Mouse (Mus musculus) lung, embryonic 16.5 days (tissue): Measurements from ENCODE around the gene Plekha4. TPM values are rescaled to one million over a fixed set of nuclear protein-coding genes. Genes with fewer than 3 reads are reported as not detected.
A peak's percentile ranks its signal among the peaks of the same experiment; 100 is the strongest.
"Not testable (repeated sequence)": the region's sequence is repeated elsewhere in the genome, so short reads cannot be mapped to it uniquely, and the experiment has no call there.

Experiments used
- ATAC-seq: fragments of 200-750 bp; cut with Nextera tagmentation; 2 replicates; pipeline ENCODE4 v1.8.0; 2017; ENCODE audit warnings: low read depth, mild to moderate bottlenecking, moderate library complexity
- H3K27ac ChIP-seq: fragments of 300-500 bp; sonication (generic); 2 replicates; pipeline ENCODE4 v1.5.1; 2014; ENCODE audit warnings: mild to moderate bottlenecking, control low read depth, low read length
- H3K27me3 ChIP-seq: fragments of 300-500 bp; sonication (generic); 2 replicates; pipeline ENCODE4 v1.6.1; 2014; ENCODE audit warnings: low read depth, low read length, mixed read lengths; ENCODE audit not compliant: control insufficient read depth, insufficient read depth
- H3K36me3 ChIP-seq: fragments of 300-500 bp; sonication (generic); 2 replicates; pipeline ENCODE4 v1.6.1; 2014; ENCODE audit warnings: low read length; ENCODE audit not compliant: control insufficient read depth, insufficient read depth
- H3K4me1 ChIP-seq: fragments of 300-500 bp; sonication (generic); replicated peaks from 2 replicates; pipeline ENCODE4 v1.6.1; 2014; ENCODE audit warnings: low read length, mixed read lengths; ENCODE audit not compliant: control insufficient read depth, insufficient read depth
- H3K4me2 ChIP-seq: fragments of 300-500 bp; sonication (generic); 2 replicates; pipeline ENCODE4 v1.6.1; 2014; ENCODE audit warnings: low read depth, low read length, control low read depth
- H3K4me3 ChIP-seq: fragments of 300-500 bp; sonication (generic); 2 replicates; pipeline ENCODE4 v1.5.1; 2014; ENCODE audit warnings: mild to moderate bottlenecking, low read length, control low read depth
- H3K9ac ChIP-seq: fragments of 300-500 bp; sonication (generic); 2 replicates; pipeline ENCODE4 v1.6.1; 2014; ENCODE audit warnings: low read length, control low read depth
- H3K9me3 ChIP-seq: fragments of 300-500 bp; sonication (generic); 2 replicates; pipeline ENCODE4 v1.6.1; 2016; ENCODE audit warnings: low read length; ENCODE audit not compliant: control insufficient read depth
- WGBS: fragments of 180-500 bp; shearing (Covaris S2); extraction: QIAGEN DNeasy Blood & Tissue Kit; methylation state at CpG from one replicate; pipeline ENCODE4 v1.1.7; 2014; 5-methylcytosine and 5-hydroxymethylcytosine counted together
- polyA plus RNA-seq: library from polyadenylated mRNA; unstranded; fragments of >200 nt; fragmentation: Nextera tagmentation; extraction: Ambion mirVana; gene quantifications from 2 replicates; pipeline ENCODE4 v1.2.1, GENCODE M21; 2015

Plekha4 gene
- polyA plus RNA-seq, 1 experiment from 2014 or later = 2.3 TPM

DNA sequence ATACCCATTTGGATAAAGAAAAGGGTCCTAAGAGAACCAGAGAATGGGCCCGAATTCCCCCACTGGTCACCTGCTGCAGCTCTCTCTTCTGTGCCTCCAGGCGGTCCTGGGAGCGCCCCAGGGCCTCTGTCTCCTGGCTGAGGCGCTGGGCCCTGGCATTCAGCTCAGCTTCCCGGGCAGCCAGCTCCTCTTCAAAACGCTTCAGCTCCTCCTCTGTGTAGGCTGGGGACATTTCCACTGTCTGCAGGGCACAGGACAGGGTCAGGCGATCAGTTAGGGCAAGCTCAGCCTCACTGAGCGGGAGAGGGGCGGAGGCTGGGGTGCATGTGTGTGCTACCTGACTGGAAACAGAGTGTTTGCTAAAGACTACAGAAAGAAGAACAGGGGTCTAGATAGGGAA, 31.6 kb upstream of the Plekha4 start:
- no peaks in the 10 kb centered on the region for H3K9me3 ChIP-seq

DNA sequence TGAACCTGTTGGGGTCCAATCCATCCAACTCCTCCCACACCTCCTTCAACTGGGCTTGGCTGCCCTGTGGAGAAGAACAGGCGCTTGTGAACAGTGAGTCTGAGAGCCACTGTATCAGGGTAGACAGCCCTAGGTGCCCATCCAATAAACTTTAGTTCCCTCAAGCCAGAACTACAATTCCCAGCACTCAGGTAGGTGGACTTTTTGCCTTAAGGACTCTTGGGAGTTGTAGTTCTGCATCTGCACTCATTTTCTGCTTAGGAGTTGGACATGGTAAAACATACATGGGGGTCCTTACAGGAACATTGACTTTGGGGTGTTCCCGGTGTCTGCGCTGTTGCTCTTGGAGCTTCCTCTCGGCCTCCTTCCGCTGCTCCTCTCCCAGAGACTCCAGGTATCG, 27.7 kb upstream of the Plekha4 start:
- Histone ChIP-seq H3K9ac (no peak overlapping the region), H3K4me2 (no peak overlapping the region), H3K27ac (no peak overlapping the region), H3K4me3 (no peak overlapping the region), H3K4me1 (no peaks in the 10 kb centered on the region), H3K27me3 (no peaks in the 10 kb centered on the region), H3K9me3 (no peaks in the 10 kb centered on the region), H3K36me3 (peaks cover 47% of the 10 kb centered on the region)
- no peak for ATAC-seq
- 95% methylated on average over 6 of the region's 6 CpGs for WGBS

More for the DNA sequence above, 31.6 kb upstream of the Plekha4 start:
- Histone ChIP-seq H3K27ac (no peak overlapping the region), H3K4me1 (0 out of 2 replicates have a peak, but pooled peaks cover 2% of the 10 kb centered on the region), H3K4me2 (no peak overlapping the region), H3K27me3 (no peaks in the 10 kb centered on the region), H3K36me3 (peaks cover 33% of the 10 kb centered on the region), H3K9ac (no peak overlapping the region), H3K4me3 (no peak overlapping the region)
- 87% methylated on average over 9 of the region's 9 CpGs for WGBS
- ATAC-seq = no peak

DNA sequence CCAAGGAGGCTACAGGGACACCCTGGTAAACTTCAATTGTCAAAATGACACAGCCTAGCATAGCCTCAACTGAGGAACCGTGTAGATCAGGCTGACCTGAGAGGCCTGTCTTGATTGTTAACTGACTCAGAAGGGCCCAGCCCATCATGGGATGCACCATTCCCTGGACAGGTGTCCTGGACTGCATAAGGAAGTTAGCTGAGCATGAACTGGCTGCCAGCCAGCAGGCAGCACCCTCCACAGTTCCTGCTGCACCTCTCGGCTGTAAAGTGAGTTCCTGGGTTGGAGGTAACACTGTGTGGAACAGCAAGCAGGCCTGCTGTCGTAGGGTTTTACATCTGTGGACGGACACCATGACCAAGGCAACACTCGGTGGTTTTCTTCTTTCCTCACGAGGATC, 18.5 kb upstream of the Plekha4 start:
- Histone ChIP-seq H3K4me2 (no peak overlapping the region), H3K4me3 (no peak overlapping the region), H3K27me3 (no peaks in the 10 kb centered on the region), H3K9ac (no peak overlapping the region), H3K4me1 (peaks cover 8% of the 10 kb centered on the region), H3K36me3 (peaks cover 14% of the 10 kb centered on the region), H3K9me3 (no peaks in the 10 kb centered on the region), H3K27ac (no peak overlapping the region)
- WGBS = 81% methylated on average over 6 of the region's 6 CpGs
- ATAC-seq = no peak

DNA sequence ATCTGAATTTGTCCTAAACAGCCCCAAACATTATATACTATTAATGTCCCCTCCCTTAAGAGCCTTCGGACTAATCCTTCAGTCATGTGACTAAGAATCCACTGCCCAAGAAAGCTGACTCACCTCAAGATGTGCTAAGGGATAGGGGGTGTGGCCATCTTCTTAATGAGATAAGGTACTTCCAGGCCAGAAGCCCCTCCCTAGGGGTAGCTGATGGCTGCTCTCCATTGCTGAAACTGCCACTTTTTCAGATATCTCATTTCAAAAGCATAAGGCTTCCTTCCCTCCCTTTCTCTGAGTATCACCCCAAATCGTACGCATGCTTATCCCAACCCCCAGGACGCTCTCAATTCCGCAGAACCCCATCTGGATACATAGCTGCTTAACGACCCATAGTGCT, 17.6 kb upstream of the Plekha4 start:
- WGBS = 86% methylated on average over 6 of the region's 6 CpGs
- Histone ChIP-seq H3K9ac (no peak overlapping the region), H3K4me2 (peak overlapping the region; percentile 91; the same call in 1 of the 2 replicates)

DNA sequence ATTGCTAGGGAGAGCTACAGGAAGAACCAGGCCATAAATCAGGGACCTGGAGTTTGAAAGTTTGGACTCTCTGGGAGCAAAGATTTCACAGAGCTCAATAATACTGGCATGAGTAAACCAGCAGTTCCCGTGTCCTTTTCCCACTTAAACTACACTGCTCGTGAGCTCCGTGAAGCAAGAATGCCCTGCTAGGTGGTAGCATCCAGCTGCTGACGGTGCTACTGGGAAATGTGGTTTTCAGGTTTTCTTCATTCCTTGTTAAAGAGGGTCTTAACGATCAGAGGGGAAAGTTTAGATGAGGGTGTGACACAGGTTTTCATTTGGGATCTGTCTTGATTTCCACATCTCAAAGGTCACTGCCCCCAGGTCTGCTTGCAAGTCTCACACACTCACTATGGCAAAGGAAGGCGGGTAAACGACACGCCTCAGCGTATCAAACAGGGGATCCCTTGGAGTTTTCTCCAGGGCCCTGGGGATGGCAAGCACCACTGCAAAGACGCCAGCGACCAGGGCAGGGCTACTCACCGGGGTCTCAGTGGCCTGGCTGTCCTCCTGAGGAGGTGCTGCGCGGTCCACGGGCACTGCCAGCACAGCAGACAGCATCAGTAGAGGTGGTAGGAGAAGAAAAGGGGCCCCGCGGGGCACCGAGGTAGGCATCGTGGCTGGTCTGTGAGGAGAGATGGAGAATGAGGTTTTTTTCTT, 16.8 kb upstream of the Plekha4 start:
- Histone ChIP-seq H3K9me3 (no peaks in the 10 kb centered on the region), H3K4me2 (peak overlapping the region; percentile 91), H3K36me3 (peaks cover 11% of the 10 kb centered on the region), H3K27ac (no peak overlapping the region), H3K4me3 (peak overlapping the region; percentile 89), H3K4me1 (peaks cover 8% of the 10 kb centered on the region), H3K27me3 (no peaks in the 10 kb centered on the region), H3K9ac (peak overlapping the region; percentile 92)
- WGBS = 21% methylated on average over 19 of the region's 19 CpGs
- peak; percentile 27 for ATAC-seq

More for the DNA sequence above, 17.6 kb upstream of the Plekha4 start:
- Histone ChIP-seq H3K27ac (no peak overlapping the region), H3K36me3 (peaks cover 11% of the 10 kb centered on the region), H3K4me1 (peaks cover 8% of the 10 kb centered on the region), H3K4me3 (no peak overlapping the region), H3K9me3 (no peaks in the 10 kb centered on the region), H3K27me3 (no peaks in the 10 kb centered on the region)
- ATAC-seq = no peak

DNA sequence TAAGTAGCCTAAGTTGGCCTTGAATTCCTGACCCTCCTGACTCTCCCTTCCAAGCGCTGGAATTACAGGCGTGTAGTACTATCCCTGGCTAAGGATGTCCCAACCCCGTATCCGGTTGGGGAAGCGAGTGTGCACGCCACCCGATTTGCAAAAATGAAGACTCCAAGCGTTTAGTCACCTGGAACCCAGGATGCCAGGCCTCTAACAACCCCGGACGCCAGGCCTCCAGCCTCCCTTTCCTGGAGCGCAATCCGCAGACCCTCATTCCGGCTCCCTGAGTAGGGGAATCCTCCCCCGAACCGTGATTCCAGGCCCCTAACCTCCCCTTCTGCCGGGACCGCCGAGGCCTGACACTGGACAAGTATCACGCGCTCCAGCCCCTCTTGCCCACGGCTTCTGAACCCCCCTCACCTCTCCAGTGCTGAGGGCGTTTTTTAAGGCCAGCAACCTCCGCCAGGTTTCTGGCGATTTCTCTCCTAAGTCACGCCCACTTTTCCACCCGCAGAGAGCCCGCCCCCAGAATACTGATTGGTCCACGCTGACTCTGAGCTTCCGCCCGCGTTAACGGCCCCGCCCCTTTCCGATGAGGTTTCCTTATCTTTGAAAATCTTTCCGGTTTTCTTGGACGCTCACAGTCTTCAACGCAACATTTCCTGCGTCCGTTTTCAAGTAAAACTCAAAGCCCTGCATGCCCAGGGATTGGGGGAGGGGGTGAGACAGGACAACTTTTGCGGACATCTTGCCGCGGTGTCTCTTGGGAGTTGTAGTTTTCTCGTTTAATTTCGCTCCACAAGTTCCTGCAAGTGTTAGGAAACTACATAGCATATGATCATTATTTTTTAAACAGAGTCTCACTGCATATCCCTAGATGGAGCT, 16.0 kb upstream of the Plekha4 start, which contains the start of gene Nucb1:
Gene Nucb1, minus strand, starts transcription at position 495 of the 876 bp plus-strand sequence.
- Histone ChIP-seq H3K27ac (peak within 1 kb of the TSS; percentile 97), H3K9ac (peak within 1 kb of the TSS; percentile 92), H3K27me3 (no peaks in the 10 kb centered on the region), H3K4me1 (peaks cover 8% of the 10 kb centered on the region), H3K4me2 (peak within 1 kb of the TSS; percentile 91), H3K9me3 (no peaks in the 10 kb centered on the region), H3K4me3 (peak within 1 kb of the TSS; percentile 89), H3K36me3 (peaks cover 11% of the 10 kb centered on the region)
- under 1% methylated on average over 44 of the region's 44 CpGs for WGBS
- peak; percentile 94 for ATAC-seq

DNA sequence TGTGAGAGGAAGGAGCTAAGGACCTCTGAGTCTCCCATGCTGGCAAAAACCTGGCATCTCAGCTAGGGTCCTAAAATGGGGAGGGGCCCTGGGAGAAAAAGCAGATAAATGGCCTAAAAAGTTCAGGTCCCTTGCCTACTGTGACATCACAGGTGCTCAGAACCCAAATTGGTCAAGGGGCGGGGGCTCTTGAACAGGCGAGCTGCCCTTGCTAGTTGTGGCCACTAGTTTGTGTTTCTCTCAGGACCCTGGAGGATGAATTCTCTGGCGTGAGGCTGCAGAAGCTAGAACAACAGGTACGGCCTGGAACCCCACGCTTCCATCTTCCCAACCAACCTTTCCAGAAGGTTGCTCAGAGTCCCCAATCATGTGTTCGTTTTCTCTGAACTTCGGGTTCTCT, 11.7 kb upstream of the Plekha4 start:
- Histone ChIP-seq H3K9ac (no peak overlapping the region), H3K4me3 (no peak overlapping the region), H3K27me3 (no peaks in the 10 kb centered on the region), H3K4me1 (peaks cover 2% of the 10 kb centered on the region), H3K9me3 (no peaks in the 10 kb centered on the region), H3K27ac (no peak overlapping the region), H3K36me3 (no peaks in the 10 kb centered on the region), H3K4me2 (no peak overlapping the region)
- WGBS = 77% methylated on average over 7 of the region's 7 CpGs
- ATAC-seq = no peak

DNA sequence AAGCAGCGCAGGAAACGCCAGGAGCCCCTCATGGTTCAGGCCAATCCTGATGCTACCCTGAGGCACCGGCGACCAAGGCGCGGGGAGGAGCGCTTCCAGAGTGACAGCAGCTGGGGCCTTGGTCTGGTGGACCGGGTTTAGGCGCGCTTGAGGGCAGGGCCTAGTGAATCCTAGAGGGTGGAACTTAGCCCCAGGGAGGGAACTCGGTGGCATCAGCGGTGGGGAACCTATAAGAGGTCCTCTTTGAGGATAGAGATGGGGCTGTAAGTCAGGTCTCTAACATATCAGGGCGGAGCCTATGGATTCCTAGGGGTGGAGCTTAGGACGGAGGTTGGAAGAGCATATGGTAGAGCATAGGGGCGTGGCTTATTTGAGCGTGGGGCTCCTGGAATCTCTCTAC, 10.7 kb upstream of the Plekha4 start:
- H3K27ac ChIP-seq = no peak overlapping the region
- H3K36me3 ChIP-seq = no peaks in the 10 kb centered on the region
- 26% methylated on average over 16 of the region's 16 CpGs for WGBS
- H3K9ac ChIP-seq = 0 out of 2 replicates have a peak overlapping the region, but pooled peaks have one; percentile 6
- no peak overlapping the region for H3K4me3 ChIP-seq
- no peaks in the 10 kb centered on the region for H3K27me3 ChIP-seq
- ATAC-seq = peak; percentile 27
- H3K4me2 ChIP-seq = no peak overlapping the region; the same call in 1 of the 2 replicates
- no peaks in the 10 kb centered on the region; the same call in 1 of the 2 replicates for H3K4me1 ChIP-seq
- no peaks in the 10 kb centered on the region for H3K9me3 ChIP-seq

DNA sequence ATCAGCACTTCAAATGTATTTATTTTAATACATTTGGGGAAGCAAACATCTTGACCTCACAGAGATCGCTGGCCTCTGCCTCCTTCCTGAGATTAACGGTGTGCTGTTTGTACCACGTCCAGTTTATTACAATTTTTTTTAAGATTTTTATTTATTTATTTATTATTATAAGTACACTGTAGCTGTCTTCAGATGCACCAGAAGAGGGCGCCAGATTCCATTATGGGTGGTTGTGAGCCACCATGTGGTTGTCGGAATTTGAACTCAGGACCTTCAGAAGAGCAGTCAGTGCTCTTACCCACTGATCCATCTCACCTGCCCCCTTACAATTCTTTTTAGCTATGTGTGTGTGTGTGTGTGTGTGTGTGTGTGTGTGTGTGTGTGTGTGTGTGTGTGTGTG, 9.3 kb upstream of the Plekha4 start:
- not testable (repeated sequence) for H3K27ac ChIP-seq, ATAC-seq, H3K27me3 ChIP-seq, H3K4me1 ChIP-seq, H3K4me3 ChIP-seq, H3K4me2 ChIP-seq, H3K9ac ChIP-seq, H3K9me3 ChIP-seq, H3K36me3 ChIP-seq
- 66% methylated on average over 5 of the region's 5 CpGs for WGBS
